ENCODE assay signal across 8 mouse cellular contexts in genomic region chr19:36918441-36919301, GRCm38 (mm10). TPM values are rescaled to one million over a fixed set of nuclear protein-coding genes. Genes with fewer than 3 reads are reported as not detected.
A peak's percentile ranks its signal among the peaks of the same experiment; 100 is the strongest.
DNase-seq lines count a peak whose midpoint lies in the region; ATAC-seq and TF ChIP-seq lines count a peak whose summit lies in the region.

No protein-coding gene starts in this region.

- H3K4me3 ChIP-seq in embryonic facial prominence, embryonic 13.5 days = peak overlapping the region; percentile 89
- H3K4me3 ChIP-seq in heart, adult 2 months = peak overlapping the region; percentile 89

- TF ChIP-seq EP300 in heart, adult 2 months (IDR thresholded peaks at IDR 0.05; ENCODE audit: insufficient read depth, low read depth, low read length) = no peak

- H3K9me3 ChIP-seq in embryonic facial prominence, embryonic 13.5 days = no peaks in the 10 kb centered on the region

- DNase-seq in layer of hippocampus, adult 11-12 months (ENCODE audit: low spot score) = peak; percentile 77
- no peak for DNase-seq in layer of hippocampus, adult 9-10 months (ENCODE audit: low spot score)
- peak; percentile 85 to 86 for DNase-seq in heart, adult 2 months
- peak; percentile 61 to 74 for DNase-seq in kidney, adult 8-10 months
- peak; percentile 78 for DNase-seq in liver
- peak; percentile 39 to 51 for DNase-seq in spleen, postnatal 36 days (ENCODE audit: low spot score in 2 of 2)

- TF ChIP-seq POLR2A in heart, adult 2 months (IDR thresholded peaks at IDR 0.05; ENCODE audit: insufficient read depth, low read depth, low read length) = peak; percentile 53

- intact Hi-C loops in heart, adult 2 months (cut with DNase I) = loop anchor here (2.0 kb wide), 1 partner anchor 22 kb away; no protein-coding TSS in a partner anchor

- H3K4me2 ChIP-seq in embryonic facial prominence, embryonic 13.5 days = peak overlapping the region; percentile 76

- peak overlapping the region; percentile 93 for H3K27ac ChIP-seq in embryonic facial prominence, embryonic 13.5 days
- peak overlapping the region; percentile 73 for H3K27ac ChIP-seq in heart, adult 2 months

- peak; percentile 87 for ATAC-seq in embryonic facial prominence, embryonic 13.5 days (ENCODE audit: insufficient number of reproducible peaks, insufficient read depth, low FRiP score, low TSS enrichment, low read depth)
- ATAC-seq in monocyte, adult 5-6 weeks (replicated peaks; ENCODE audit: insufficient number of reproducible peaks, low FRiP score, low TSS enrichment, poor library complexity, severe bottlenecking) = peak; percentile 40

- WGBS in embryonic facial prominence, embryonic 13.5 days = under 1% methylated on average over 85 of the region's 85 CpGs
- WGBS in heart, adult 2 months = under 1% methylated on average over 84 of the region's 85 CpGs

- H3K27me3 ChIP-seq in embryonic facial prominence, embryonic 13.5 days = no peaks in the 10 kb centered on the region
- no peaks in the 10 kb centered on the region for H3K27me3 ChIP-seq in heart, adult 2 months (ENCODE audit: control insufficient read depth, insufficient read depth, low read length)

- no peaks in the 10 kb centered on the region for H3K79me2 ChIP-seq in heart, adult 2 months (replicated peaks; ENCODE audit: control insufficient read depth, insufficient read depth, low read length)

- no peaks in the 10 kb centered on the region for H3K36me3 ChIP-seq in embryonic facial prominence, embryonic 13.5 days
- H3K36me3 ChIP-seq in heart, adult 2 months (ENCODE audit: control insufficient read depth, insufficient read depth, low read length) = no peaks in the 10 kb centered on the region

- peak overlapping the region; percentile 91 for H3K9ac ChIP-seq in embryonic facial prominence, embryonic 13.5 days
- H3K9ac ChIP-seq in heart, adult 2 months (ENCODE audit: low read depth, low read length) = peak overlapping the region; percentile 93

- TF ChIP-seq CTCF in heart, adult 2 months (IDR thresholded peaks at IDR 0.05) = peak; percentile 67

- H3K4me1 ChIP-seq in embryonic facial prominence, embryonic 13.5 days = peaks cover 5% of the 10 kb centered on the region; the same call in 1 of the 2 replicates
- H3K4me1 ChIP-seq in heart, adult 2 months (ENCODE audit: control insufficient read depth, insufficient read depth, low read length) = no peaks in the 10 kb centered on the region

RNA-seq across cellular contexts. Expression of gene Fgfbp3, which starts 0.7 kb away (rescaled TPM):
- 6.7 and 9.8 TPM in 2 replicates for polyA plus RNA-seq in embryonic facial prominence, embryonic 13.5 days (2015; fragmentation: Nextera tagmentation; extraction: Ambion mirVana)
- 1 to 10 TPM; 1.7 to 3.1 TPM for total RNA-seq in heart, adult 2 months (2021)
- polyA plus RNA-seq in heart, adult 2 months (2012; rRNA removed) = 0.67 and 1.3 TPM in 2 replicates
- total RNA-seq in monocyte, adult 5-6 weeks (2017) = 3.1 to 4.4 TPM (median 3.4 TPM) in 3 replicates

RNA-seq across cellular contexts. Expression of gene Btaf1, which starts 7.2 kb away (rescaled TPM):
- 10.6 and 11.9 TPM in 2 replicates for polyA plus RNA-seq in embryonic facial prominence, embryonic 13.5 days (2015; fragmentation: Nextera tagmentation; extraction: Ambion mirVana)
- total RNA-seq in heart, adult 2 months (2021) = 10 to 100 TPM; 12.4 to 13.5 TPM
- polyA plus RNA-seq in heart, adult 2 months (2012; rRNA removed) = 2.7 and 5.5 TPM in 2 replicates
- total RNA-seq in monocyte, adult 5-6 weeks (2017) = 69.8 to 97.4 TPM (median 81.6 TPM) in 3 replicates
